Mouse (Mus musculus) megakaryocyte, embryonic 14.5 days (primary cell): ENCODE data around the gene Inhbb.

Experiments
- FLI1 ChIP-seq: IDR thresholded peaks from 2 replicates; pipeline ENCODE4 v1.6.1; 2012; ENCODE audit warnings: low read length, inconsistent platforms, mixed read lengths
- GATA1 ChIP-seq: IDR thresholded peaks from 3 replicates; pipeline ENCODE4 v1.6.1; 2012; ENCODE audit warnings: mixed read lengths, low read length, inconsistent platforms, borderline replicate concordance

DNA sequence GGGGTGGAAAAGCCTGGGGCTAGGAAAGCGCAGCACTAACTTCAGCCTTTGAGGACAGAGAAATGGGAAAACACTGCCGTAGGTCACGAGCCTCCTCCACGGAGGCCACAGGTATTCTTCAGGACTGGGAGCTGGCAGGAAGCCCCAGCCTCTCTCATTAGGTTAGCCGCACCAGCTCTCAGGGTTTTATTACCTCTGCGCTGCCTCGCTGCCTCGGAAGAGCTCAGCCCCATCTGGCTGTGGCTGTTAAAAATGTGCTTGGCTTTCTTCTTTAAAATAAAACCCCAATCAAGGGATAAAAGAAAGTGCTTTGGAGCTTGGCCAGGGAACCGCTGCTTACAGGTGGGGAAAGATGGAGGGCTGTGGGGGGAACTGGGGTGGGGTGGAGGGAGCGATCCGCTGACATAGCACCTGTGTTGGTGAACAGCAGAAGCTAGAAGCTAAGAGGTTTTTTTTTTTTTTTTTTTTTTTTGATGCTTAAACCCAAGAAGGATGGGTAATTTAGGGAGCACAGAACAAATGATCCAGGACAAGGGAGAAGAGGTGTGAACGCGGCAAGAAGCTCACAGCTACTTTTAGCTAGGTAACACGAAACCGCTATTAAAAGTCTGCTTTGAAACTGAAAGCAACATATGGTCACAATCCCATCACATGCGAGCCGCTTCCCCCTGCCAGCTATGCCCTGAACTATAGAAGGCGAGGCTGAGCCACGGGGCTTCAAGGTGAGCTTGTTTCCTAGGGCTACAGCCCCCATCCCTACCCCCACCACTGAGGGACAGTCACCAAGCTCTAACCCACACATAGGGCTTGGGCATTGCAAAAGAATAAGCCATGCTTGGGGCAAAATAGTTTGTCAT is 34.9 kb upstream of the Inhbb start:
- TF ChIP-seq GATA1 (no peak), FLI1 (no peak)
